Mouse (Mus musculus) limb, embryonic 12.5 days (tissue): ENCODE measurements around the gene Unk. TPM values are rescaled to one million over a fixed set of nuclear protein-coding genes. Genes with fewer than 3 reads are reported as not detected.

Experiments
- ATAC-seq: fragments of 200-750 bp; cut with Nextera tagmentation; 2 replicates; pipeline ENCODE4 v1.8.0; 2017; ENCODE audit warnings: low read depth, moderate TSS enrichment; ENCODE audit not compliant: insufficient number of reproducible peaks, insufficient read depth, low FRiP score, low TSS enrichment
- H3K27ac ChIP-seq: fragments of 300-500 bp; sonication (generic); 2 replicates; pipeline ENCODE4 v1.5.1; 2016; ENCODE audit warnings: mild to moderate bottlenecking, moderate library complexity
- H3K27me3 ChIP-seq: fragments of 300-500 bp; sonication (generic); 2 replicates; pipeline ENCODE4 v1.6.1; 2016; ENCODE audit warnings: mild to moderate bottlenecking, moderate library complexity
- H3K36me3 ChIP-seq: fragments of 300-500 bp; sonication (generic); 2 replicates; pipeline ENCODE4 v1.6.1; 2016; ENCODE audit warnings: mild to moderate bottlenecking, moderate library complexity
- H3K4me1 ChIP-seq: fragments of 300-500 bp; sonication (generic); replicated peaks from 2 replicates; pipeline ENCODE4 v1.6.1; 2016
- H3K4me2 ChIP-seq: fragments of 300-500 bp; sonication (generic); 2 replicates; pipeline ENCODE4 v1.6.1; 2016; ENCODE audit warnings: mild to moderate bottlenecking, moderate library complexity
- H3K4me3 ChIP-seq: fragments of 300-500 bp; sonication (generic); replicated peaks from 2 replicates; pipeline ENCODE4 v1.5.1; 2016; ENCODE audit warnings: mild to moderate bottlenecking
- H3K9ac ChIP-seq: fragments of 300-500 bp; sonication (generic); replicated peaks from 2 replicates; pipeline ENCODE4 v1.6.1; 2016; ENCODE audit warnings: mild to moderate bottlenecking, moderate library complexity
- H3K9me3 ChIP-seq: fragments of 300-500 bp; sonication (generic); 2 replicates; pipeline ENCODE4 v1.6.1; 2016; ENCODE audit warnings: mild to moderate bottlenecking, moderate library complexity
- WGBS: fragments of 180-500 bp; shearing (Covaris S2); methylation state at CpG from one replicate; pipeline ENCODE4 v1.1.7; 2016; 5-methylcytosine and 5-hydroxymethylcytosine counted together
- polyA plus RNA-seq: library from polyadenylated mRNA; unstranded; fragments of >200 nt; fragmentation: Nextera tagmentation; extraction: Ambion mirVana; gene quantifications from 2 replicates; pipeline ENCODE4 v1.2.1, GENCODE M21; 2016

Unk gene
- polyA plus RNA-seq, 1 experiment from 2014 or later, result 50.0 TPM

- H3K4me2 ChIP-seq, result no peak overlapping the region
- no peak overlapping the region for H3K9ac ChIP-seq
- H3K27me3 ChIP-seq, result no peaks in the 10 kb centered on the region
- H3K27ac ChIP-seq, result no peak overlapping the region
- 94% methylated on average over 11 of the region's 11 CpGs for WGBS
- ATAC-seq, result no peak
- no peak overlapping the region for H3K4me3 ChIP-seq
- H3K36me3 ChIP-seq, result peaks cover 100% of the 10 kb centered on the region
- no peaks in the 10 kb centered on the region for H3K4me1 ChIP-seq
- H3K9me3 ChIP-seq, result no peaks in the 10 kb centered on the region
Observed at GRCm38 (mm10) chr11:116055873-116056272, 25.8 kb downstream of the Unk start.

GRCm38 (mm10) chr11:116057237-116057881 lies 27.2 kb downstream of the Unk start:
- no peak overlapping the region for H3K9ac ChIP-seq
- no peaks in the 10 kb centered on the region for H3K9me3 ChIP-seq
- no peaks in the 10 kb centered on the region for H3K27me3 ChIP-seq
- peaks cover 100% of the 10 kb centered on the region for H3K36me3 ChIP-seq
- H3K4me1 ChIP-seq, result no peaks in the 10 kb centered on the region
- ATAC-seq, result no peak
- H3K4me3 ChIP-seq, result no peak overlapping the region
- no peak overlapping the region for H3K4me2 ChIP-seq
- WGBS, result 90% methylated on average over 4 of the region's 4 CpGs
- no peak overlapping the region for H3K27ac ChIP-seq

GRCm38 (mm10) chr11:116058022-116058614 lies 28.0 kb downstream of the Unk start:
- Histone ChIP-seq H3K4me1 (no peaks in the 10 kb centered on the region), H3K27ac (no peak overlapping the region), H3K9me3 (no peaks in the 10 kb centered on the region), H3K4me3 (no peak overlapping the region), H3K4me2 (no peak overlapping the region), H3K27me3 (no peaks in the 10 kb centered on the region), H3K36me3 (peaks cover 100% of the 10 kb centered on the region), H3K9ac (no peak overlapping the region; the same call in 1 of the 2 replicates)
- WGBS, result 81% methylated on average over 12 of the region's 12 CpGs
- no peak for ATAC-seq

- H3K9ac ChIP-seq, result no peak overlapping the region
- 95% methylated on average over 17 of the region's 17 CpGs for WGBS
- H3K4me1 ChIP-seq, result no peaks in the 10 kb centered on the region
- H3K4me3 ChIP-seq, result no peak overlapping the region
- no peak overlapping the region for H3K4me2 ChIP-seq
- no peak for ATAC-seq
- H3K27ac ChIP-seq, result no peak overlapping the region
- peaks cover 92% of the 10 kb centered on the region for H3K36me3 ChIP-seq
- H3K9me3 ChIP-seq, result no peaks in the 10 kb centered on the region
- H3K27me3 ChIP-seq, result no peaks in the 10 kb centered on the region
Observed at GRCm38 (mm10) chr11:116058868-116059690, 29.0 kb downstream of the Unk start.

GRCm38 (mm10) chr11:116059691-116060025 lies 29.5 kb downstream of the Unk start:
- Histone ChIP-seq H3K27ac (no peak overlapping the region), H3K27me3 (no peaks in the 10 kb centered on the region), H3K4me3 (no peak overlapping the region), H3K4me2 (no peak overlapping the region), H3K9me3 (no peaks in the 10 kb centered on the region), H3K4me1 (no peaks in the 10 kb centered on the region), H3K9ac (no peak overlapping the region), H3K36me3 (peaks cover 86% of the 10 kb centered on the region)
- no peak for ATAC-seq
- 93% methylated on average over 11 of the region's 11 CpGs for WGBS

GRCm38 (mm10) chr11:116060596-116060995 lies 30.5 kb downstream of the Unk start:
- Histone ChIP-seq H3K27ac (peak overlapping the region; percentile 12; the same call in 1 of the 2 replicates), H3K36me3 (peaks cover 76% of the 10 kb centered on the region), H3K27me3 (no peaks in the 10 kb centered on the region), H3K9me3 (no peaks in the 10 kb centered on the region), H3K4me2 (no peak overlapping the region), H3K4me3 (no peak overlapping the region), H3K9ac (no peak overlapping the region), H3K4me1 (no peaks in the 10 kb centered on the region)
- 85% methylated on average over 9 of the region's 9 CpGs for WGBS
- no peak for ATAC-seq

- Histone ChIP-seq H3K9ac (no peak overlapping the region), H3K4me2 (no peak overlapping the region), H3K4me1 (no peaks in the 10 kb centered on the region), H3K27ac (no peak overlapping the region), H3K36me3 (peaks cover 64% of the 10 kb centered on the region), H3K4me3 (no peak overlapping the region), H3K27me3 (no peaks in the 10 kb centered on the region), H3K9me3 (no peaks in the 10 kb centered on the region)
- no peak for ATAC-seq
- 90% methylated on average over 13 of the region's 13 CpGs for WGBS
Observed at GRCm38 (mm10) chr11:116061641-116062415, 31.7 kb downstream of the Unk start.

GRCm38 (mm10) chr11:116062521-116062920 lies 32.4 kb downstream of the Unk start:
- Histone ChIP-seq H3K4me3 (no peak overlapping the region), H3K27ac (no peak overlapping the region), H3K4me2 (no peak overlapping the region), H3K27me3 (no peaks in the 10 kb centered on the region), H3K4me1 (no peaks in the 10 kb centered on the region), H3K36me3 (peaks cover 57% of the 10 kb centered on the region), H3K9me3 (no peaks in the 10 kb centered on the region), H3K9ac (no peak overlapping the region)
- ATAC-seq, result no peak
- WGBS, result 70% methylated on average over 8 of the region's 8 CpGs

- Histone ChIP-seq H3K36me3 (peaks cover 47% of the 10 kb centered on the region), H3K4me3 (no peak overlapping the region), H3K4me2 (no peak overlapping the region), H3K9me3 (no peaks in the 10 kb centered on the region), H3K27ac (no peak overlapping the region), H3K4me1 (no peaks in the 10 kb centered on the region), H3K9ac (no peak overlapping the region), H3K27me3 (no peaks in the 10 kb centered on the region)
- ATAC-seq, result no peak
- 72% methylated on average over 13 of the region's 13 CpGs for WGBS
Observed at GRCm38 (mm10) chr11:116063562-116063961, 33.4 kb downstream of the Unk start.

- Histone ChIP-seq H3K4me3 (no peak overlapping the region), H3K4me1 (no peaks in the 10 kb centered on the region), H3K9ac (no peak overlapping the region), H3K27me3 (no peaks in the 10 kb centered on the region), H3K36me3 (peaks cover 39% of the 10 kb centered on the region), H3K9me3 (no peaks in the 10 kb centered on the region), H3K27ac (no peak overlapping the region), H3K4me2 (no peak overlapping the region)
- 66% methylated on average over 23 of the region's 23 CpGs for WGBS
- no peak for ATAC-seq
Observed at GRCm38 (mm10) chr11:116064187-116064867, 34.2 kb downstream of the Unk start.
